Mouse (Mus musculus) ES-Bruce4 (cell line): Measurements from ENCODE around the gene Wfdc2.

Experiments used
- CTCF ChIP-seq: IDR thresholded peaks from one replicate; pipeline ENCODE4 v1.8.1; 2011; ENCODE audit warnings: low read depth, low read length
- EP300 ChIP-seq: IDR thresholded peaks from 2 replicates; pipeline ENCODE4 v1.6.1; 2011; ENCODE audit warnings: low read depth, low read length; ENCODE audit not compliant: insufficient read depth
- POLR2A ChIP-seq: IDR thresholded peaks from one replicate; pipeline ENCODE4 v1.8.1; 2011; ENCODE audit warnings: low read length; ENCODE audit not compliant: insufficient read depth

- no peak for TF ChIP-seq CTCF
- no peak for TF ChIP-seq POLR2A
- no peak for TF ChIP-seq EP300
Measured at GRCm38 (mm10) chr2:164549963-164550894, 12.0 kb upstream of the Wfdc2 start.
